Mouse (Mus musculus): ENCODE data around the gene Fam102a.

DNA sequence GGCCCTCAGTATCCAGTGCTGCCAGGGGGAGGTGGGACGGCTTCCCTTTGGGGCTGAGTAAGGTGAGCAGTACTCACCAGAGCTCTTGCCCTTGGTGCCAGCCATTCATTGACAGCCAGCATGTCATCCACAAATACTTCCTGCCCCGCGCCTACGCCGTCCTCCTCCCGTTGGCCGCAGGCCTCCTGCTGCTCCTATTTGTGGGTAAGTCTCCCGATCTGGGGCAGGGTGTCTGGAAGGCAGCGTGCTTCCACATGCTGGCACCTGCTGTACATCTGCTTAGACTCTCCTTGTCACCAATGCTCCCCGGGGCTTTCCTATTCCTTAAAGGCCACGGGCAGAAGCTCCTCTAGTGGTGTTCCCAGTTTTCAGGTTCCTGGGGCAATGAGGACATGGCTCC, 37.1 kb downstream of the Fam102a start:
- TF ChIP-seq POLR2A (IDR thresholded peaks at IDR 0.05; ENCODE audit: low read depth, low read length) (no peak), CTCF (conservative IDR thresholded peaks at IDR 0.05; ENCODE audit: insufficient read depth, insufficient read length, low read depth, low read length) (no peak)

Data from kidney, adult 2 months (tissue).